Mouse (Mus musculus): Measurements from ENCODE around the gene Phf10. TPM values are rescaled to one million over a fixed set of nuclear protein-coding genes. Genes with fewer than 3 reads are reported as not detected.
"Not testable (repeated sequence)": the region's sequence is repeated elsewhere in the genome, so short reads cannot be mapped to it uniquely, and the experiment has no call there.

Phf10 gene
- total RNA-seq, 4 experiments from 2014 or later: 50.4 to 56.5 (median 54.1) TPM

DNA sequence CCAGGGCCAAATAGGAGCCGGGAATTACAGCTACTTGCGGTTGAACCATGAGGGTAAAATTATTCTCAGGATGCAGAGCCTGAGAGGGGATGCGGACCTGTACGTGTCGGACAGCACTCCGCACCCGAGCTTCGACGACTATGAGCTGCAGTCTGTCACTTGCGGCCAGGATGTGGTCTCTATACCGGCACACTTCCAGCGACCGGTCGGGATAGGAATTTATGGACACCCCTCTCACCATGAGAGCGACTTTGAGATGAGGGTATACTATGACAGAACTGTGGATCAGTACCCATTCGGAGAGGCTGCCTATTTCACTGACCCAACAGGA, 17.4 kb downstream of the Phf10 start:
- no peak for DNase-seq (ENCODE audit: low spot score in 2 of 2)

DNA sequence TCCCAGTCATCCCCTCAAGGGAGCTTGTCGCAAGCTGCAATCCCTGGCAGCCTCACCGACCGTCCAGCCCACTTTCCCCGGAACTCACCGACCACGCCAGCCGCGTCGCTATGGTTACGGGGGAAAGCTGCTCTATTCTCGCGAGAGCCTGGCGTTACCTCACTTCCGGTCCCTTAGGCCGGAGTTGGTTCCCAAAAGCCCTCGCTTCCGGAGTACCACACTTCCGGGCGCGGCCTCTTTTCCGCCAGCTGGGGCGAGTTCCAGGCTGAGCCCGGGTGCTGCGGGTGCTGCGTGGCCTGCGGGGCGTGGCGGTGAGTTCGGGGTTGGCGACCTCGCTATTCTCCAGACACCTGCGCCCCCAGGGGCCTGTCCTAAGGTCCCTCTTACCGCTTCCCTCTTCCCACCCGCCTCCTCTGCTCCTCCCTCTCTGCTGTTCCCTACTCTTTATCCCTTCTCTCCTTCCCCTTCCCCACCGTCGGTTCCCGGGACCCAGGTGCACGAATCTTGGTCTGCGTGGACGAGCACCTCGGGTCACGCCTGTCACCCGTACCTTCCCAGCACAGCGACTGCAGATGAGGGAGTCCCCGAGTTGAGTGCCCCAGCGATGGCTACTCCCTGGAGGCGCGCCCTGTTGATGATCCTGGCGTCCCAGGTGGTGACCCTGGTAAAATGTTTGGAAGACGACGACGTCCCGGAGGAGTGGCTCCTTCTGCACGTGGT, 17.9 kb downstream of the Phf10 start, which contains the start of the genes Wdr27 and 1600012H06Rik:
Gene Wdr27 (minus strand): TSS at position 150 of the 720 bp plus-strand sequence.
Gene 1600012H06Rik (plus strand): TSS at position 176 of the 720 bp plus-strand sequence.
- DNase-seq (ENCODE audit: low spot score in 2 of 2): peak; percentile 97

DNA sequence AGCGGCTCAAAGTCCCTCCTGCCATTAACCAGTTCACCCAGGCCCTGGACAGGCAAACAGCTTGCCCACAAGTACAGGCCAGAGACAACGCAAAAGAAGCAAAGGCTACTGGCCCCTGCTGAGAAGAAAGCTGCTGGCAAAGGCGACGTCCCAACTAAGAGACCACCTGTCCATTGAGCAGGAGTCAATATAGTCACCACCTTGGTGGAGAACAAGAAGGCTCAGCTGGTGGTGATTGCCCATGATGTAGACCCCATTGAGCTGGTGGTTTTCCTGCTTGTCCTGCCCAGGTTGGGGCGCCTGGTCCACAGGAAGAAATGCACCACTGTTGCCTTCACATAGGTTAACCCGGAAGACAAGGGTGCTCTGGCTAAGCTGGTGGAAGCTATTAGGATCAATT, 18.9 kb downstream of the Phf10 start:
- DNase-seq (ENCODE audit: low spot score in 2 of 2): not testable (repeated sequence)

DNA sequence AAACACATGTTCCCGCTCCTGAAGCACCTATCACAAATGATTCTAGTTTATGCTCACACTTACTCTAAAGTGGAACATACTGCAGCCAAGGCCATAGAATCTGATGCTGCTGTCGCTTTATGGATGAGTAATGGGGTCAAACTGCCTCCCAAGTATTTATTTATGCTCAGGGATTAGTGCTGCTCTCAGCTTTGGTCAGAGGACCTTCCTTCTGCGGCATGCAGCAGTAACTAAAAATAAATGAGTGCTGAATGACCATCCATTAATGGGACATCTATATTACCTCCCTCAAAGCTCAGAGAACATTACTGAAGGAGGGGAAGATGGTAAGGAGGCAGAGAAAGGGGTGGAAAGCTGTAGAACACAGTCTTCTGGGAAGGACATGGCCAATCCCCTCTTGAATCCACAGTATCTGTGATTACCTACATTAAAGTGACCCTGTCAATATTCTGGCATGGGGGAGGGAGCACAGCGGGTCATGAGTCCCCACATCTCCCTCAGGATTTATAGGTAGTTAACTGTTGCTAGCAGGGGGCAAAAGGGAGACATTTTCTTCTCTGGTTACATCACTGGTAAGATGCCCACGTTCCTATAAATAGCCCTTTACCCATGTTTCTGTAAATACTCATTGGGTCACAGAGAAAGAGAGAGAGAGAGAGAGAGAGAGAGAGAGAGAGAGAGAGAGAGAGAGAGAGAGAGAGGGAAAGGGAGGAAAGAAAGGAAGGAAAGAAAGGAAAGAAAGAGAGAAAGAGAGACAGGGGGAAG, 25.1 kb downstream of the Phf10 start:
- no peak for DNase-seq (ENCODE audit: low spot score in 2 of 2)

DNA sequence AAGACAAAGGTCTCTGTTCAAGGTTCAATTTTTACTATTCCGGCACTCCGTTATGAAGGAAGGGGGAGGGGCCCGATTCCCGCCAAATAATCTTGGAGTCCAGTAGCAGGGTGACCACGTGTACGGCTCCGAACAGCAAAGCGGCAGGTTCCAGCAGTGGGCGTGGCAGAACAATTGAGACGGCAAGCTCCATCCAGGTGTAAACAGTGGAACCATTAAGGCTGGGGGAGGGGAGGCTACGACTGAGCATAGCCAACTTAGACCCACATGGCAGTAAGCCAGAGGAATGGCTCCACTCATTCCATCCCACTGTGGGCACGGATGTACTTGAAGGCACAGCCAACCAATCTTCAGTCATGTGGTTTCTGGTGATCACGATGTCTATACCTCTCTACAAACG, 25.8 kb downstream of the Phf10 start:
- not testable (repeated sequence) for DNase-seq (ENCODE audit: low spot score in 2 of 2)

DNA sequence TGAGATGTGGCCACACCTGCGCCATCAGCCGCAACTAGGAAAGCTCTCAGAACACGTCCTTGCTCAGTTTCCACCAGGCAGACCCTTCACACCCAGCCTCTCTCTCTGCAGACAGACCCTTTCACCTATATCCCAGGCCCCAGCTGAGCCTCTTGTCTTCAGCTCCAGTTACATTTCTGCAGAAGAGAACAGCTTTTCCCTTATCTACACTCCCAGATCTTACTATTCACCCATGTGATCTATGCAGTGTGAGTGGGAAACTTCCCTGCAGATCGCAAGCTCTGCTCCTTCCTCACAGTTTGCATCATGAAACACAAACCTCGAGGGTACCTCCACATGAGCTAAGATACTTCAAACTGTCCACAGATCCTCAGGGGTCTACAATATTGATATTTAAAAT, 29.6 kb downstream of the Phf10 start:
- no peak for DNase-seq (ENCODE audit: low spot score in 2 of 2)

DNA sequence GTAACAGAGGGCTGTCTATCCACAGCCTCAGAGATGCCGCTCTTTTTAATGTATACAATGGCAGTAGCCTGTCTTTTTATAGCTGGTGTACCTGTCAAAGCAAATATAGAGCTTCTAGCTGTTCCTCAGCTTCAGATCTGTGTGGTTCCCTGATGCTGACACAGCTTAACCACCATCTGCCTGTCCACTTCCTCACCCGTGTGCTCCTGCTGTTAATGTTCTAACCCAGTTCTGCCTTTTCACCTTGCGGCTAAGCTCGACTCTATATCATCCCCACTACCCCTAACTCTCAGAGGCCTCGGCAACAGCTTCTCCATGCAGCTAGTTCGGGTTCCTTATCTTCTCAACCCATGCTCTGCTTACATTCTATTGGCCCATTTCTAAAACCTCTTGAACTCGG, 30.4 kb downstream of the Phf10 start:
- DNase-seq (ENCODE audit: low spot score in 2 of 2): no peak

DNA sequence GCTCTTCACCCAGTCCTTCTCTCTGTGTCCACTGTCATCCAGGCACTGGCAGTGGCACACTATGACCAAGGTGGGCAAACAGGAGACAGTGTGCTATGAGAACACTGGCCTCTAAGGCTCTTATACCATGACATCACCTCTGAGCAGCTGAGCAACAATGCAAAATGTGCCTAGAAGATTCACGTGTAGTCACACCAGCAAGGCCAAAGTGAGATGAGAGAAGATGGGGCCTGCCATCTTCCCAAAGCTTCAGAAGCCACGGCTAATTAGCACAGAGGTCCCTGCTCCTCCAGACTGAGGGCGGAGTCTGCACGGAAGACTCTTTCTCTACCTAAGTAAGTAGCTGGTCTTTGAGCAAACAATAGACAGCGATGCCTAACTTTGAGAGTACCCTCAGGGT, 32.4 kb downstream of the Phf10 start:
- DNase-seq (ENCODE audit: low spot score in 2 of 2): no peak

DNA sequence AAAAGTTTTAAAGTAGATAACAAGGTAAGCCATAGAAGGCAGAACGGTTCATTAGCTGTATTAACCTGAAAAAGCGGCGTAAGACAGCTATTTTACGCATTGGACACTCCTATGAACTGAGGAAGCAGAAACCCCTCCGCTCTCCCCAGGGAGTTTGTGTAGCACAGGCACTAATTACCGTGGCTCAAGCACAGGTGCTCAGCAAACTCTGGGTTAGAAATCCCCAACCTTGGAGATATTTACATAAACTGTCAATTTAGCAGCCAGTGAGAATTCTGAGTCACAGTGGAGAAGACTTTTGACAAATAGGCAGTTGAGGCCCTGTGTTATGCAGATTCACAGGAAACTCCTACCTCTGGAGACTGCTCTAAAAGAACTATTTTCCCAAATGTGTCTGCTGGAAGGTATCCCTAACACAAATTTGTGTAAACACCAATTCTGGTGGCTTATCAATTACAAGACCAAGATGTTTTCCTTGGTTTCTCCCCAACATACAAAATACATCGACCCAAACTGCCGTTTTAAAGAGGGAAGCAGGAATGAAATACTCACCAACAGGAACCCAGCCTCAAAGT, 33.3 kb downstream of the Phf10 start:
- DNase-seq (ENCODE audit: low spot score in 2 of 2): no peak

DNA sequence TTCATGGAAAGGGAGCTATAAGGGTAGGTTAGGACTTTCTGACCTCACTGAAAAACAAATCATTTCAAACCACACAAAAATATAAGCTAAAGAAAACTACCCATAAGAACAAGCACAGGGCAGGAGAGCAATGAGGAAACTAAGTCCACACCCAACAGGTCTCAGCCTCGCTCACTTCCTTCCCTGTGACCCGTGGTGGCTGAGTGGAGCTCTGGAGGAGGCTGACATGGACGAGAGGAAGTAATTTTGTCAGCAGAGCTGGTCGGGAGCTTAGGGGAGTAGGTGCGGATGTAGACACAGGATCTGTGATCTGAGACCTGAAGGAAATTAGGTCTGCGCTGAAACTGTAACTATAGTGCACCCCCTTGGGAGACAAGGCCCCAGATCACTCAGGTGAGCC, 39.5 kb downstream of the Phf10 start:
- DNase-seq (ENCODE audit: low spot score in 2 of 2): no peak

DNA sequence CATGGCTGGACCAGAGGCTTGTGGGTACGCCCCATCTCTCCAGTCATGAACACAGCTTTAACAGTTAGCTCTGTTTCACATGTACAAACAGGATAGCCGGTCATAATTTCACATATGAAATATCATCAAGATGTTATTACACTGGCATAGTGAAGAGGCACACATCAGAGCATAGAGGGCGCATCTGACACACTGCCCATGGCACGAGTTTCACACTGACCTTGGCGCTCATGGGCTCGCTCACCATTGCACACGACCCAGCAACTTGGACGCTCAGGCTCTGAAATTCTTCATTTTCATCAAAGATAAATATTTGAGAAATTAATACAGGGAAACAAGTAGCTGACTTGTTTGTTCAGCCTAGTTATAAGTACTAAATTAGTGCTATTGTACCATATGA, 43.2 kb downstream of the Phf10 start:
- DNase-seq (ENCODE audit: low spot score in 2 of 2): no peak

DNA sequence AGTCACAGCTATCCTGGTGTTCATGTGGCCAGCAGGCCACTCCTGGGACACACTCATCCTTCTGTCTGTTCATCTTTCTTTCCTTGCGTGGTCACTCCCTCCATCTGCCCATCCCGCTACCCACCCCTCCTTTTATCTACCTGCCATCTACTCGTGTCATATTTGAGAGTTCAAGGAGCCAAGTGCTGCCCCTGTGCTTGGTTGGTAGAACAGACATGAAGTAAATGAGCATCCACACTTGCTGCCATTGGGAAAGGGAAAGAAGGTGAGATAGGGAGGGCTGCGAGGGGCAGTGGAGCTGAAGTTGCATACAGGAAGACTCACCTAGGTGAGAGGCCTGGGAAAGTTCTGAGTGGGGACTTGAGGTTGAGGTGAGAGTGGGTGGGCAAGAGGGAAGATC, 46.7 kb downstream of the Phf10 start:
- no peak for DNase-seq (ENCODE audit: low spot score in 2 of 2)

DNA sequence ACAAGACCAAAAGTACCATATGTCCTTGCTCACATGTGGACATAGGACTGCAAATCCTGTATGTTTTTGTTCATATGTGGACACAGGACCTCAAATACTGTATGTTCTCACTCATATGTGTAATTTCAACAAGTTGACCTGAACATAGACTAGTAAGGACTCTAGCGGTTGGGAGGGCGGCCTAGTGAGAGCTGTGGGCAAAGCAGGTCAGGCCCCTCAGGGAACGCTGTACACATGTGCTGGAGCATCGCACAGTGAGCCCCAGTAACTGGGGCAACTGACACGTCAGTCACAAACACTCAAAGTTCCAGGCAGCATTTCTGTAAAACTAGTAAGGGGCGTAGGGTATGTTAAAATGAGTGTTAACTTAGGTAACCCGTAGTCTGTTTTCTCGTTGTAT, 48.1 kb downstream of the Phf10 start:
- DNase-seq (ENCODE audit: low spot score in 2 of 2): no peak

DNA sequence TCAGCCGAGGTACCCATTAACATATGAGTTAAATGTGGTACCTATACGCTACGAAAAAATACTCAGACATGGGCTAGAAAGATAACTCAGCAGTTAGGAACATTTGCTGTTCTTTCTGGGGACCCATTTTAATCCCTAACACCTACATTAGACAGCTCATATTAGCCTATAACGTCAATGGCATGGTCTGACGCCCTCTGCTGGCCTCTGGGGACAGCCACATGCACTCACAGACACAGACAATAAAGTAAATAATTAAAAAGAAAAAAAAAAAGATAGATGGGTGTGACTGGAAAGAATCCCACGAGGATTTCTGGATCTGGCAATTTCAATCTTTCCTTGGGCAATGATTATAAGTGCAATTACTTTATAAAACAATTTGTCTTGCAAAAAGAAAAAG, 48.7 kb downstream of the Phf10 start:
- DNase-seq (ENCODE audit: low spot score in 2 of 2): no peak

DNA sequence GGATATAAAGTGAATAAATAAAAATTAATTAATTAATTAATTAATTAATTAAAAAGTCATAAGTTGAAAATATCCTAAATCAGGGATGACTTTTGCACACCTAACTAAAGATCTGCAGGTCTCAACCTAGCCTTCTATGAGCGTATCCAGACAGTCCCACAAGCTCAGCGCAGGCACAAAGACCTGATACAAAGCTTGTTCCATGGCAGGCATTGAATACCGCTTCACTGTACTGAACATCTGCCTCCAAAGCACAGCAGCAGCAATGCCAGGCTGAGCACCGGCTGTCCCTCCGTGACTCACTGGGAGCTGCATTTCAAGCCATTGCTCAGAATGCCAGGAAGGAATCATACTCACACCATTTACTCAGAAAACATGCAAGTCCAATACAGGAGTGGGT, 50.3 kb downstream of the Phf10 start:
- DNase-seq (ENCODE audit: low spot score in 2 of 2): no peak

DNA sequence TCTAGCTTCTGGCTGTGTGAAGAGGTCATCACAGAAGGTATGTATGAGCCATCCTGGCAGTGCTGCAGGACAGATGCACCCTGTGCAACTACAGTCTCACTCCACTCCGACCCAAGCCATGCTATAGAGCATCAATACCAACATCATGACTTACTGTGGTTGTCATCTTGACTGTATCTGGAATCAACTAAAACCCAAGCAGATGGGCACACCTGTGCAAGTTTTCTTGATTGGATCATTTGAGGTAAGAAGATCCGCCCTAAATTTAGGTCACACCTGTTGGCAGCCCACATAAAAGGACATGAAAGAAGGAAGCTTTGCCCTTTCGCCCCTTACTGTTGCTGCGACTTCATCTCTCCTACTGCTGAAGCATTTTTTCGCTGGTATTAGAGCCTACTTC, 51.7 kb downstream of the Phf10 start:
- no peak for DNase-seq (ENCODE audit: low spot score in 2 of 2)

DNA sequence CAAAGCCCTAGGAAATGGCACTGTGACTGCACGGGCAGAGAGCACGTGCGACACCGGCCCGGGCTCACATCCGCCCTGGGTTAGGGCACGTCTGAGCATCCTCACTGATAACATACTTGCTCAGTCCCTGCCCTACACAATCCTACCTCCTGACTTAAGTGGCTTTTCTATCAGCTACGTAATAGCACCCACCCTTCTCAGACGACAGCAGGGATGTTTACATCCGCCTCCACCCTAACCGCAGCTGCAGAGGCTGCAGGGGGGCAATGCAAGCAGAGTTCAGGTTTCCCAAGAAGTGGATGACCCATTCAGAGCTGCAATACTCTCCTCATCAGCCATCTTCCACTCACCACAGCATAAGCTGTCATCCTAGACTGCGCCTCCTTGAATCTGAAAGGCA, 53.9 kb downstream of the Phf10 start:
- DNase-seq (ENCODE audit: low spot score in 2 of 2): no peak

DNA sequence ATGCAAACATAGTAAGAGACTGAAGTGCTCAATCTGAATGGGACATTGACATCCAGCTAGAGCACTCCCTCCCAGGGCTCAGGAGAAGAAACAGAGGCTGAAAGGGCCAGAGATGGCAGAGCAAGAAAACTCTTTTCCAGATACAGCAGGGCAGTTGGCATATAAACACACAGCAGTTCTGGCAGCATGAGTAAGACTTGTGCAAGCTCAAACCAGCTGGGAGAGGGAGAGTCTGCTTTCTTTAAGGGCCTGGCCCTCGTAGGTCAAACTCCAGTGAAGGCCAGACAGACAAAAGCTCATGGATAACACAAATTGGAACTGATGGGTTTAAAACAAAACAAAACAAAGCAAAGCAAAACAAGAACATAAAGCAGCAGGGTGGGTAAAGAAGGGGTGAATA, 54.5 kb downstream of the Phf10 start:
- no peak for DNase-seq (ENCODE audit: low spot score in 2 of 2)

DNA sequence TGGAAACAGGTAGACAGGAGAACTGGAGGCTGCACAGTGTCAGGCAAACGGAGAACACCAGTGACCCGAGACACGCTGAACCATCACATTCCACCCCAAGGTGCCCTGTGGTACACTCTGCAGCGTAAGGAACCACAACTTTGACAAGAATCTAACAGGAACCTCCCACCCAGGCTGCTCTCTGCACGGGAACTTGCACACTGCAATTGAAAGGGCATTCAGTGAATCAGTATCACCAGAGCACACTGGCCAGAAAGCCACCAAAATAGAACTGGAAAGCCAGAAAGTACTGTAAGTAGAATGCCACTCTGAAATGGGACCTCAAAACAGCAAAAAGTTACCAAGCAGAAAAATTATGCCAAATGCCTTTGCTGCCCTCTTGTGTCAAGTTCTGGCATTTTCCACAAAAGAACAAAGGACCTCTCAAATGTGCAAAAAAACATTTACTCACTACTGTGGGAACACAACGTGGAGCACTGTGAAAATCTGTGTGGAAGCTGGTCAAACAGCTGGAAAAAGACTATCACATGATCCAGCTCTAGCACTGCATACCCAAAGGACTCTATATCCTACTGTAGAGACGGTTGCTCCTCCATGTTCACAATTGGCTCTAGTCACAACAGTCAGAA, 56.3 kb downstream of the Phf10 start:
- peak; percentile 28 to 46 for DNase-seq (ENCODE audit: low spot score in 2 of 2)

DNA sequence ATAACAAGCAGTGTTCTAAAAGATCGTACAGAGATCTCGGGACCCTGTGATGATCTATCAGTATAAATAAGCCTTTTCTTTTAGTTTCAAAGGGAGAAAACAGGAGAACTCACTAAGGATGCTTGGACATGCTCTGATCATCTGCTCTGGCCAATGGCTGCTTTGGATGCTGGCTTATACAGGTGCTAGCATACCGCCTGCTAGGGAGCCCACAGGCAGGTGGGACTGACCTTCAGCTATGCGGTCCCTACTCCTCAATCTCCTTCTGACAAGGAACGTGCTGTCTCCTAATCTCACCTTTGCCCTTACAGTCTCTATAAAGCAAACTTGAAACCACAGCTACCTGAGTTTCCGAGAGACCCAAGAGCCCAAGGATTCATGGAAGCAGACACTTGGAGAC, 56.9 kb downstream of the Phf10 start:
- no peak for DNase-seq (ENCODE audit: low spot score in 2 of 2)

DNA sequence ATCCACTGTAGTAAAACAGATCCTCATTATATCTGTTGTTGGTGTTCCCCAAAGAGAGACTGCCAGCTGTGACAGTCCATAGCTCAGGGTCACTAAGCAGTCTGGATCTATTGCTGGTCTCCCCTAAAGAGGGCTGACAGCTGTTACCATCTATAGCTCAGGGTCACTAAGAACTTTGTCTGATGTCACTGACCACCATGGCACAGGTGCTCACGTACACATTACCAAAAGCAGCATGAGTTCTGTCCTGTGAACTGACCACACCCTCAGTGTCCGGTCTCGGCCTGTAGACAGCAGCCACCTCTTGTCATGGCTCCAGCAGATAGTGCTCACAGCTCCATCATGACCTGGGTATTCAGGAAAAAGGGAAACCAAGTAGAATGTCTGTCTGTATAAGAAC, 57.9 kb downstream of the Phf10 start:
- no peak for DNase-seq (ENCODE audit: low spot score in 2 of 2)

DNA sequence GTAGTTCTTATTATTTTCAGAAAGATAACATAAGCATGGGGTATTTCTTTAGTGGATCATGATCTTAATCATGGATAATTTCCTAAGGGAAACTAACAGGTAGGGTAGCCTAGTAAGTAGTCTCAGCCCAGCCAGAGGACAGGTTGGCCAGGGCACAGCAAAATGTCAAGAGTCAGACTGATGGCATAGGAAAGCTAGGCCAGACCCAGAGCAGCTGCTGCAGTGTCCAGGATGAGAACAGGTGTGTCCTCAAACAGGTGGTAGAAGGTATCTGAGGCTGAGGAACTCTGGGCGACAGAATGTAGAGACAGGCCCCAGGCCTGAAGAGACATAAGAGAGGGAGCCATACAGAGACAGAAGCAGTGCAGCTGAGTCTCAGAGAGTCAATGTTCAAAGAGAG, 62.1 kb downstream of the Phf10 start:
- DNase-seq (ENCODE audit: low spot score in 2 of 2): no peak

Data from gastrocnemius, adult 8-10 months (tissue).